Mouse (Mus musculus): ENCODE results near the gene Lcp1. TPM values are rescaled to one million over a fixed set of nuclear protein-coding genes. Genes with fewer than 3 reads are reported as not detected.

The Lcp1 gene
- total and polyA plus RNA-seq, 2 experiments from 2014 or later: 11.2 to 11.3 TPM

DNA sequence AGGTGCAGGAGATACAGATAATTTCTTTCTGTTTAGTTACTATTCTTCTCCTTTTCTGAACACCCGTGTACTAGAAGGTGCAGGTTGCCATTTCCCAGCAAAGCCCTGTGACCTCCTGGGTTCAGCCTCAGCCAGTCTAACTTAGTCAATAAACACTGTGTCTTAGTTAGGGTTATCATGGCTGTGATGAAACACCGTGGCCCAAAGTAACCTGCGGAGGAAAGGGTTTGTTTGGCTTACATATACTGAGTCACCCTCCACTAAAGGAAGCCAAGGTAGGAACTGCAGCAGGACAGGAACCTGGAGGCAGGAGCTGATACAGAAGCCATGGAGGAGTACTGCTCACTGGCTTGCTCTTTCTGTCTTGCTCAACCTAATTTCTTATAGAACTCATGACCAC is 119.5 kb downstream of the Lcp1 start:
- Histone ChIP-seq H3K9me3 (replicated peaks; ENCODE audit: control insufficient read depth, low read length) (no peaks in the 10 kb centered on the region), H3K27me3 (ENCODE audit: control insufficient read depth, insufficient read depth, low read length) (no peaks in the 10 kb centered on the region), H3K4me1 (ENCODE audit: control insufficient read depth, insufficient read depth) (no peaks in the 10 kb centered on the region), H3K9ac (replicated peaks; ENCODE audit: low read depth, low read length) (no peak overlapping the region), H3K36me3 (replicated peaks; ENCODE audit: control insufficient read depth, insufficient read depth, low read length) (no peaks in the 10 kb centered on the region), H3K27ac (ENCODE audit: low read depth) (no peak overlapping the region), H3K4me3 (ENCODE audit: low read depth, low read length) (no peak overlapping the region), H3K4me2 (ENCODE audit: low read depth, low read length) (no peak overlapping the region)
- TF ChIP-seq EP300 (IDR thresholded peaks at IDR 0.05; ENCODE audit: low read depth) (no peak), CTCF (IDR thresholded peaks at IDR 0.05; ENCODE audit: low read depth) (no peak)
- 81% methylated on average over 3 of the region's 3 CpGs for WGBS
- ATAC-seq (ENCODE audit: insufficient read depth, low read depth) (no peak), DNase-seq (ENCODE audit: low spot score) (no peak)

DNA sequence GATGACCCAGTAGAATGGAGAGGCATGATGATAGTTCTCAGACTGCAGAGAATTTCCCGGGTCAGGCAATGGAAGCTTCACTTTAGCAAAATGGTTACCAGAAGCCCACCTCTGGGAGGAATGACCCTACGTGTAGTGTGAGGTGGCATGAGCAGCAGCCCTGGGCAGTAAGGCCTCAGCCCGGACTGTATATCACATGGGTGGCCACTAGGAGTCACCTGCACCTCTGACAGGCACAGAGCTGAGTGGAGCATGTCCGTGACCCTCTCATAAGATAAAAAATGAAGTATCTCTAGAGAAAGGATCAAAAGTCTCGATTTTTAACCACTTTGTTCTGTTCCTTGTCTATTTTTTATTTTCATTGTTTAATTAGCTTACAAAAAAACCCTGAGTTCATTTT is 125.6 kb downstream of the Lcp1 start:
- DNase-seq (ENCODE audit: low spot score): no peak
- WGBS: 28% methylated on average over 5 of the region's 5 CpGs

DNA sequence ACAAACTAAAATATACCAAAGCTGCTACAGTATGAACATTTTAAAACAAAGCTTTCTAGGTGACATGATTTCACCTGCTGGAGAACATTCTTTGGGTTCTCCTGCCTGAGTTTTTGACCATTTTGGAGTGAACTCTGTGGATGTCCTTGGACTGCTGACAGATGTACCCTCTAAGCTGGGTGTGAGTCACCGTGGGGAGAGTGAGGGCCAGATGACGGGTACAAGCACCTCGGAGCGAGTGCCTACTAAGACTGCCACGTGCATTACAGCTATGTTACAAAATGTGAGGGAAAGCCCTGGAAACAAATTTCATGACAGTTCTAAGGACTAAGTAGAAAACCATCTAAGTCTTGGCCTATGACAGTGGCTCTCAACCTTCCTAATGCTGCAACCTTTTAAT is 138.6 kb downstream of the Lcp1 start:
- no peak for TF ChIP-seq CTCF (IDR thresholded peaks at IDR 0.05; ENCODE audit: low read depth)
- no peak for TF ChIP-seq EP300 (IDR thresholded peaks at IDR 0.05; ENCODE audit: low read depth)
- 46% methylated on average over 5 of the region's 5 CpGs for WGBS

More for the DNA sequence above, 125.6 kb downstream of the Lcp1 start:
- ATAC-seq (ENCODE audit: insufficient read depth, low read depth): 0 out of 2 replicates have a peak, but pooled peaks have one; percentile 55
- TF ChIP-seq EP300 (IDR thresholded peaks at IDR 0.05; ENCODE audit: low read depth) (no peak), CTCF (IDR thresholded peaks at IDR 0.05; ENCODE audit: low read depth) (peak; percentile 50)
- H3K27ac ChIP-seq (ENCODE audit: low read depth): no peak overlapping the region
- H3K27me3 ChIP-seq (ENCODE audit: control insufficient read depth, insufficient read depth, low read length): no peaks in the 10 kb centered on the region
- H3K4me1 ChIP-seq (ENCODE audit: control insufficient read depth, insufficient read depth): no peaks in the 10 kb centered on the region
- H3K9me3 ChIP-seq (replicated peaks; ENCODE audit: control insufficient read depth, low read length): no peaks in the 10 kb centered on the region
- H3K4me2 ChIP-seq (ENCODE audit: low read depth, low read length): no peak overlapping the region
- no peak overlapping the region for H3K9ac ChIP-seq (replicated peaks; ENCODE audit: low read depth, low read length)
- H3K36me3 ChIP-seq (replicated peaks; ENCODE audit: control insufficient read depth, insufficient read depth, low read length): no peaks in the 10 kb centered on the region
- no peak overlapping the region for H3K4me3 ChIP-seq (ENCODE audit: low read depth, low read length)

DNA sequence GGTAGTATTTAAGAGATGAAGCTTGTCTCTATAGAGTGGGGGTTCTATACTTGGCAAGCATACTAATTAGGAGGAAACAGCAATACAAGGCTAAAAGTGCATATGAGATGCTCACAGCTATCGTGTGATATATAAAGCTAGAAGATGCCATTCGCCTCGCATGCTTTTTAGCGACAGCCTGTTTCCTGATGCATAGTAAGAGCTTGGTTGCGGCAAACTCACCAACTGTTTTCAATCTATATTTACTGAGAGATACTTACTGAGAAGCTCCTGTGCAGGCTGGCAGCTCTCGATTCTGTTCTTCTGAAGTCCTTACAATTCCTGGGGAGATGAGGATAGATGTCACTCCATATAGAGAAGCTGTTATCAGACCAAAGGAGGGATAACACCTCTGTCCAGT is 148.8 kb downstream of the Lcp1 start:
- Histone ChIP-seq H3K36me3 (replicated peaks; ENCODE audit: control insufficient read depth, insufficient read depth, low read length) (no peaks in the 10 kb centered on the region), H3K4me1 (ENCODE audit: control insufficient read depth, insufficient read depth) (peaks cover 5% of the 10 kb centered on the region; the same call in 1 of the 2 replicates), H3K4me3 (ENCODE audit: low read depth, low read length) (no peak overlapping the region), H3K4me2 (ENCODE audit: low read depth, low read length) (no peak overlapping the region), H3K9me3 (replicated peaks; ENCODE audit: control insufficient read depth, low read length) (no peaks in the 10 kb centered on the region), H3K27me3 (ENCODE audit: control insufficient read depth, insufficient read depth, low read length) (no peaks in the 10 kb centered on the region), H3K27ac (ENCODE audit: low read depth) (no peak overlapping the region), H3K9ac (replicated peaks; ENCODE audit: low read depth, low read length) (no peak overlapping the region)
- 79% methylated on average over 6 of the region's 6 CpGs for WGBS
- ATAC-seq (ENCODE audit: insufficient read depth, low read depth) (no peak), DNase-seq (ENCODE audit: low spot score) (no peak)
- TF ChIP-seq EP300 (IDR thresholded peaks at IDR 0.05; ENCODE audit: low read depth) (no peak), CTCF (IDR thresholded peaks at IDR 0.05; ENCODE audit: low read depth) (no peak)

More for the DNA sequence above, 138.6 kb downstream of the Lcp1 start:
- Histone ChIP-seq H3K4me1 (ENCODE audit: control insufficient read depth, insufficient read depth) (no peaks in the 10 kb centered on the region), H3K36me3 (replicated peaks; ENCODE audit: control insufficient read depth, insufficient read depth, low read length) (no peaks in the 10 kb centered on the region), H3K27ac (ENCODE audit: low read depth) (no peak overlapping the region), H3K9me3 (replicated peaks; ENCODE audit: control insufficient read depth, low read length) (no peaks in the 10 kb centered on the region), H3K27me3 (ENCODE audit: control insufficient read depth, insufficient read depth, low read length) (no peaks in the 10 kb centered on the region), H3K4me3 (ENCODE audit: low read depth, low read length) (no peak overlapping the region), H3K4me2 (ENCODE audit: low read depth, low read length) (no peak overlapping the region), H3K9ac (replicated peaks; ENCODE audit: low read depth, low read length) (no peak overlapping the region)
- ATAC-seq (ENCODE audit: insufficient read depth, low read depth): no peak
- no peak for DNase-seq (ENCODE audit: low spot score)

DNA sequence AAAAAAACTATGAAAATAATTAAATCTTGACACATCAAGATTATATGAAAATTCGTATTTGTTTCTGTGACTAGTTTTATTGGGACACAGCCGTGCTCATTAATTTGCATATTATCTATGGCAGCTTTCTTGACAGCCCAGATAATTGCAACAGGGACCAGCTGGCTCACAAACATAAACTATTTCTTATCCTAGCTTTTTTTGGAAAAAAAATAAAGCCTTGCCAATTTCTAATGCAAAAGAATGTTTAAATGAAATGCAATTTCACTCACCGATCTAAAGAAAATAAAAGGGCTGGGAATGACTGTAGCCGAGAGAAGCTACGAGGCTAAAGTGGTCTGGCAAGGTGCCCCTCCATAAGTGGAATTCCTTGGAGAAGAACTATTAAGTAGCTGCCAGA is 149.5 kb downstream of the Lcp1 start:
- ATAC-seq (ENCODE audit: insufficient read depth, low read depth): no peak
- no peak for TF ChIP-seq CTCF (IDR thresholded peaks at IDR 0.05; ENCODE audit: low read depth)
- TF ChIP-seq EP300 (IDR thresholded peaks at IDR 0.05; ENCODE audit: low read depth): no peak
- WGBS: 31% methylated on average over 5 of the region's 5 CpGs

More for the DNA sequence above, 149.5 kb downstream of the Lcp1 start:
- H3K9me3 ChIP-seq (replicated peaks; ENCODE audit: control insufficient read depth, low read length): no peaks in the 10 kb centered on the region
- H3K4me1 ChIP-seq (ENCODE audit: control insufficient read depth, insufficient read depth): peaks cover 11% of the 10 kb centered on the region
- no peaks in the 10 kb centered on the region for H3K27me3 ChIP-seq (ENCODE audit: control insufficient read depth, insufficient read depth, low read length)
- H3K4me3 ChIP-seq (ENCODE audit: low read depth, low read length): no peak overlapping the region
- DNase-seq (ENCODE audit: low spot score): no peak
- no peak overlapping the region for H3K9ac ChIP-seq (replicated peaks; ENCODE audit: low read depth, low read length)
- no peak overlapping the region for H3K27ac ChIP-seq (ENCODE audit: low read depth)
- no peak overlapping the region for H3K4me2 ChIP-seq (ENCODE audit: low read depth, low read length)
- H3K36me3 ChIP-seq (replicated peaks; ENCODE audit: control insufficient read depth, insufficient read depth, low read length): no peaks in the 10 kb centered on the region

Small RNAs within 50 kb of the gene (microRNA-seq; reads per million reads assigned to microRNA genes)
- gene Gm44482: not detected

Other genes starting within 250 kb of the Lcp1 start
- 13.7 and 14.2 TPM in 2 replicates for gene Lrch1, start 183.2 kb upstream of the Lcp1 start, total RNA-seq (2014; rRNA removed; ENCODE audit: low replicate concordance)
- gene Lrch1, start 183.2 kb upstream of the Lcp1 start, polyA plus RNA-seq (2015; fragmentation: Nextera tagmentation; extraction: Ambion mirVana): 7.7 and 8.4 TPM in 2 replicates
- 2.9 and 4.4 TPM in 2 replicates for gene Rubcnl, start 115.1 kb upstream of the Lcp1 start, total RNA-seq (2014; rRNA removed; ENCODE audit: low replicate concordance)
- gene Rubcnl, start 115.1 kb upstream of the Lcp1 start, polyA plus RNA-seq (2015; fragmentation: Nextera tagmentation; extraction: Ambion mirVana): 1.0 and 1.1 TPM in 2 replicates
- gene Lrrc63, start 220 bp upstream of the Lcp1 start, total RNA-seq (2014; rRNA removed; ENCODE audit: low replicate concordance): not detected in 2 replicates
- not detected in 2 replicates for gene Lrrc63, start 220 bp upstream of the Lcp1 start, polyA plus RNA-seq (2015; fragmentation: Nextera tagmentation; extraction: Ambion mirVana)
- not detected in 2 replicates for gene Cpb2, start 111.2 kb downstream of the Lcp1 start, total RNA-seq (2014; rRNA removed; ENCODE audit: low replicate concordance)
- gene Cpb2, start 111.2 kb downstream of the Lcp1 start, polyA plus RNA-seq (2015; fragmentation: Nextera tagmentation; extraction: Ambion mirVana): not detected in 2 replicates
- 3.8 and 8.6 TPM in 2 replicates for gene Zc3h13, start 153.3 kb downstream of the Lcp1 start, total RNA-seq (2014; rRNA removed; ENCODE audit: low replicate concordance)
- 16.7 and 17.4 TPM in 2 replicates for gene Zc3h13, start 153.3 kb downstream of the Lcp1 start, polyA plus RNA-seq (2015; fragmentation: Nextera tagmentation; extraction: Ambion mirVana)

All from heart, postnatal 0 days (tissue).